Mouse (Mus musculus) heart, embryonic 10.5 days (tissue): Measurements from ENCODE around the gene BC049352. TPM values are rescaled to one million over a fixed set of nuclear protein-coding genes. Genes with fewer than 3 reads are reported as not detected.

Experiments used
- DNase-seq: peaks from one replicate; pipeline ENCODE4 v3.0.0-alpha.2; 2017; ENCODE audit warnings: low spot score
- H3K27ac ChIP-seq: fragments of 300-500 bp; sonication (generic); 2 replicates; pipeline ENCODE4 v1.5.1; 2016; ENCODE audit warnings: mild to moderate bottlenecking
- H3K27me3 ChIP-seq: fragments of 300-500 bp; sonication (generic); 2 replicates; pipeline ENCODE4 v1.6.1; 2016; ENCODE audit warnings: mild to moderate bottlenecking; ENCODE audit not compliant: poor library complexity, insufficient read depth, severe bottlenecking
- H3K36me3 ChIP-seq: fragments of 300-500 bp; sonication (generic); 2 replicates; pipeline ENCODE4 v1.6.1; 2016; ENCODE audit warnings: mild to moderate bottlenecking, moderate library complexity
- H3K4me1 ChIP-seq: fragments of 300-500 bp; sonication (generic); 2 replicates; pipeline ENCODE4 v1.6.1; 2016; ENCODE audit warnings: mild to moderate bottlenecking
- H3K4me3 ChIP-seq: fragments of 300-500 bp; sonication (generic); 2 replicates; pipeline ENCODE4 v1.5.1; 2016; ENCODE audit warnings: mild to moderate bottlenecking, moderate library complexity
- H3K9me3 ChIP-seq: fragments of 300-500 bp; sonication (generic); 2 replicates; pipeline ENCODE4 v1.6.1; 2016; ENCODE audit warnings: mild to moderate bottlenecking, moderate library complexity
- WGBS: fragments of 180-500 bp; shearing (Covaris S2); methylation state at CpG from one replicate; pipeline ENCODE4 v1.1.7; 2016; 5-methylcytosine and 5-hydroxymethylcytosine counted together
- polyA plus RNA-seq: library from polyadenylated mRNA; unstranded; fragments of >200 nt; fragmentation: Nextera tagmentation; extraction: Ambion mirVana; gene quantifications from 2 replicates; pipeline ENCODE4 v1.2.1, GENCODE M21; 2016

BC049352 gene
- polyA plus RNA-seq, 1 experiment from 2014 or later, result not detected

DNA sequence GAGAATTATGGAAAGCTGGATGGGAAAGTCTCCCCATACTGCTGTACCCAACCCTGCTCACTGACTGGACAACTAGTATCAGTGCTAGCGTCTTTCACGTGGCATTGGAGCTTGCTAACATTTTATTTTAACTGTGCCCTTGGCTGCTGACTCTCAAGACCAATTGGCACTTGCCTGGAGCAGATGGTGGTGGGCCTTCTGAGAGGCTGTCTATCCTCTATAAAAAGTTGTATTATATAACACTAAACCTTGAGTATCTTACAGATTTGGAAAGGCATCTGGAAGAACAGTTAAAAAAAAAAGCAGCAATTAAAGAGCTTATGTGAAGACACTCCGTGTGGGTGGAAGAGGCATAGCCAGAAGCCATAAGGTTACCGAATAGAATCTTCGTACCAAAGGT, 11.7 kb upstream of the BC049352 start:
- 84% methylated on average over 5 of the region's 5 CpGs for WGBS
- no peaks in the 10 kb centered on the region for H3K27me3 ChIP-seq
- H3K36me3 ChIP-seq, result no peaks in the 10 kb centered on the region
- H3K4me3 ChIP-seq, result no peak overlapping the region
- no peaks in the 10 kb centered on the region for H3K4me1 ChIP-seq
- 0 out of 2 replicates have a peak, but pooled peaks cover 4% of the 10 kb centered on the region for H3K9me3 ChIP-seq
- DNase-seq, result no peak
- H3K27ac ChIP-seq, result no peak overlapping the region

GRCm38 (mm10) chr9:45171073-45171610, 10.7 kb upstream of the BC049352 start:
- 59% methylated on average over 1 of the region's 1 CpGs for WGBS
- Histone ChIP-seq H3K36me3 (no peaks in the 10 kb centered on the region), H3K4me3 (no peak overlapping the region), H3K9me3 (0 out of 2 replicates have a peak, but pooled peaks cover 4% of the 10 kb centered on the region), H3K27ac (no peak overlapping the region), H3K27me3 (no peaks in the 10 kb centered on the region), H3K4me1 (no peaks in the 10 kb centered on the region)
- no peak for DNase-seq

GRCm38 (mm10) chr9:45173475-45173874, 8.3 kb upstream of the BC049352 start:
- 0 out of 2 replicates have a peak, but pooled peaks cover 4% of the 10 kb centered on the region for H3K9me3 ChIP-seq
- 60% methylated on average over 3 of the region's 3 CpGs for WGBS
- no peak for DNase-seq
- H3K36me3 ChIP-seq, result no peaks in the 10 kb centered on the region
- H3K4me1 ChIP-seq, result no peaks in the 10 kb centered on the region
- no peak overlapping the region for H3K4me3 ChIP-seq
- H3K27me3 ChIP-seq, result peaks cover 5% of the 10 kb centered on the region; the same call in 1 of the 2 replicates
- no peak overlapping the region for H3K27ac ChIP-seq

DNA sequence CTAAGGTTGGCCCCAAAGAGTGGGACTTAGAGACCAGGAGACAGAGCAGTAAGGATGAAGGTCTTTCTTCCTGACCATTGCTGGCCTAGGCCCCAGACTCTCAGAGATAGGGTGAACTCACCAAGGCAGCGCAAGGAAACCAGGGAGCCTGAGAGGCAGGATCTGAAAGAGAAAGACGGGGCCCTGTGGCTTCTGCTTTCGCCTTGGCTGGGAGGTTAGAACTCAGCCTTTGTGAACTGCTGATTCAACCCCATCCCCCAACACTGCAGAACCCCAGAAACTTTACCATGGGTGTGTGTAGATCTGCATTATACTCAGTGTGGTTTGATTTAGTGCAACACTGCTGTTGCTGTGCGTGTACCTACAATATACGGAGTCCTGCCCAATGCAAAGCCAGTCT, 2.5 kb upstream of the BC049352 start:
- DNase-seq, result no peak
- Histone ChIP-seq H3K4me1 (no peaks in the 10 kb centered on the region), H3K27ac (no peak overlapping the region), H3K27me3 (peaks cover 21% of the 10 kb centered on the region), H3K36me3 (no peaks in the 10 kb centered on the region), H3K9me3 (no peaks in the 10 kb centered on the region), H3K4me3 (no peak overlapping the region)
- WGBS, result 78% methylated on average over 5 of the region's 5 CpGs

GRCm38 (mm10) chr9:45182521-45182920, 714 bp downstream of the BC049352 start:
- no peak for DNase-seq
- WGBS, result 54% methylated on average over 3 of the region's 3 CpGs

GRCm38 (mm10) chr9:45183266-45183665, 1.5 kb downstream of the BC049352 start:
- no peaks in the 10 kb centered on the region; the same call in 1 of the 2 replicates for H3K4me1 ChIP-seq
- WGBS, result 80% methylated on average over 6 of the region's 6 CpGs
- no peaks in the 10 kb centered on the region for H3K9me3 ChIP-seq
- H3K4me3 ChIP-seq, result no peak overlapping the region
- DNase-seq, result no peak
- no peaks in the 10 kb centered on the region for H3K36me3 ChIP-seq
- peaks cover 24% of the 10 kb centered on the region; the same call in 1 of the 2 replicates for H3K27me3 ChIP-seq
- no peak overlapping the region for H3K27ac ChIP-seq

More at GRCm38 (mm10) chr9:45182521-45182920, 714 bp downstream of the BC049352 start:
- Histone ChIP-seq H3K9me3 (no peaks in the 10 kb centered on the region), H3K36me3 (no peaks in the 10 kb centered on the region), H3K4me3 (no peak overlapping the region), H3K27me3 (peaks cover 26% of the 10 kb centered on the region), H3K4me1 (no peaks in the 10 kb centered on the region), H3K27ac (no peak overlapping the region)

GRCm38 (mm10) chr9:45185250-45185649, 3.4 kb downstream of the BC049352 start:
- Histone ChIP-seq H3K4me3 (no peak overlapping the region), H3K9me3 (no peaks in the 10 kb centered on the region), H3K36me3 (no peaks in the 10 kb centered on the region), H3K27ac (no peak overlapping the region), H3K27me3 (peaks cover 14% of the 10 kb centered on the region; the same call in 1 of the 2 replicates), H3K4me1 (no peaks in the 10 kb centered on the region; the same call in 1 of the 2 replicates)
- no peak for DNase-seq
- 75% methylated on average over 4 of the region's 4 CpGs for WGBS

GRCm38 (mm10) chr9:45188570-45189563, 7.1 kb downstream of the BC049352 start:
- DNase-seq, result no peak
- H3K27me3 ChIP-seq, result 0 out of 2 replicates have a peak, but pooled peaks cover 8% of the 10 kb centered on the region
- no peaks in the 10 kb centered on the region; the same call in 1 of the 2 replicates for H3K4me1 ChIP-seq
- 90% methylated on average over 10 of the region's 10 CpGs for WGBS
- no peaks in the 10 kb centered on the region for H3K36me3 ChIP-seq
- no peak overlapping the region for H3K27ac ChIP-seq
- no peaks in the 10 kb centered on the region for H3K9me3 ChIP-seq
- no peak overlapping the region for H3K4me3 ChIP-seq

DNA sequence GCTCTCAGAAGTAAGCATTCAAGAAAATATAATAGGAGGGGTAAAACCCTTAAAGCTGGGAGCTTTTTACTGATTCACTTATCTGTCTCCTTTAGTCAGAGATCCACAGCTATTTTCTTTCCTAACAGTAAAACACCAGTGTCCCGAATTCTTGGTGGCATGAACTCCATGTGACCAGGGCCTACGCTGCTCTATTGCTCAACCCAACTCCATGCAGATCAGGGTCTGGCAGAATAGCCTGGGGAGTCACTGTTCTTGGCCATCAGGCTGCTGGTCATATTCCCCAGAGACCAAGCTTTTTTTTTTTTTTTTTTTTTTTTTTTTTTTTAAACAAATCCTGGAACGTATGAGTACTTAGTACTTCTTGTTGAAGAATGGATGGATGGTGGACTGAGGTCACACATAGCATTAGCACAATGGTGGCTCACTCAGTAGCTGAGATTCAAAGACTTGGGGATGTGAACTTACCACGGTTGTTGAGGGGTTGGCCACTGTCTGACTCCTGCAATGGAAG, 7.9 kb downstream of the BC049352 start:
- no peaks in the 10 kb centered on the region for H3K36me3 ChIP-seq
- H3K9me3 ChIP-seq, result no peaks in the 10 kb centered on the region
- no peaks in the 10 kb centered on the region; the same call in 1 of the 2 replicates for H3K4me1 ChIP-seq
- DNase-seq, result no peak
- H3K27me3 ChIP-seq, result 0 out of 2 replicates have a peak, but pooled peaks cover 10% of the 10 kb centered on the region
- no peak overlapping the region for H3K4me3 ChIP-seq
- 78% methylated on average over 4 of the region's 4 CpGs for WGBS
- H3K27ac ChIP-seq, result no peak overlapping the region

DNA sequence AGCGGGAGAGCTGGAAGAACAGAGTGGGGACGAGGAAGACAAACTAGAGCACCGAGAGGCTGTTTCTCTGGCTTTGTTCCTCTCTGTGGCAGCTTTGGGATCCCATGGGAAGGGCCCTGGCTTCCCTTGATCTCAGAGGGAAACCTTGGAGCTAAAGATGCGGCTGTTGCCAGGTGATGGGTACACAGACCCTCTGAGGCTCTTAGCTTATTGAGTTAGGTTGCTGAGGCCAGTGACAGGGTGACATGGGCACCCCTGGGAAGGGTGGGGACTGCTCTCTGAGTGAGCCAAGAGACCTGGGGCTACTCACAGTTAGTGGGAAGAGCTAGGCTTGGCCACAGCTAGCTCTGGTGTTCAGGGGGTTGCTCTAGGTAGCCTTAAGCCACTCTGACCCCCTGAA, 13.7 kb downstream of the BC049352 start:
- no peak overlapping the region for H3K27ac ChIP-seq
- no peak overlapping the region for H3K4me3 ChIP-seq
- 74% methylated on average over 4 of the region's 4 CpGs for WGBS
- DNase-seq, result no peak
- H3K4me1 ChIP-seq, result no peaks in the 10 kb centered on the region
- no peaks in the 10 kb centered on the region for H3K9me3 ChIP-seq
- peaks cover 16% of the 10 kb centered on the region; the same call in 1 of the 2 replicates for H3K27me3 ChIP-seq
- no peaks in the 10 kb centered on the region for H3K36me3 ChIP-seq

- Histone ChIP-seq H3K27me3 (peaks cover 22% of the 10 kb centered on the region; the same call in 1 of the 2 replicates), H3K4me1 (no peaks in the 10 kb centered on the region), H3K36me3 (no peaks in the 10 kb centered on the region), H3K4me3 (no peak overlapping the region), H3K9me3 (no peaks in the 10 kb centered on the region), H3K27ac (no peak overlapping the region)
- DNase-seq, result no peak
- 73% methylated on average over 8 of the region's 8 CpGs for WGBS
These were observed 14.5 kb downstream of the BC049352 start for GRCm38 (mm10) chr9:45196125-45196830.

DNA sequence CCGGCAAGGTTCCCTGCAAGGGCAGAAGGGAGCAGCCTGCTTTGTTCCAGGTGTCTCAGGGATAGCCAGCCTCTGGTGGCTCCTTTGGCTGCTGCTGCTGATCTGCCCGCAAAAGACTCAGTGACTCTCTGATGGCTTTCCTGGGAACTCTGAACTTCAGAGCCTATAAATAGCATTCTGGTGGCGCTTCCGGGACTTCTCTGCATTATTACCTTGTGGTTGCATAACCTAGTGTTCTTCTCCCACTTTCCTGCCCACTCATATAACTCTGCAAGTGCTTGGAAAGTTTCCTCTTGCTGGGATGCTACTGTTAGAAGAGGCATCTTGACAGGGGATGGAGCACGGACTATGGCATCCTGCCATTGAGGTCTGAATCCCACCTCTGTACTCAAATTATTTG, 15.7 kb downstream of the BC049352 start:
- H3K36me3 ChIP-seq, result no peaks in the 10 kb centered on the region
- H3K4me3 ChIP-seq, result no peak overlapping the region
- 72% methylated on average over 5 of the region's 5 CpGs for WGBS
- no peak for DNase-seq
- H3K27ac ChIP-seq, result no peak overlapping the region
- peaks cover 22% of the 10 kb centered on the region; the same call in 1 of the 2 replicates for H3K27me3 ChIP-seq
- H3K9me3 ChIP-seq, result no peaks in the 10 kb centered on the region
- H3K4me1 ChIP-seq, result no peaks in the 10 kb centered on the region
